Mouse (Mus musculus): ENCODE measurements at regions not wholly inside any gene's neighbourhood (a gene's known extent, or its start where the extent isn't known, plus 50 kb on each side); places are given as distances from the start of the nearest gene placed in this dataset.

GRCm38 (mm10) chr5:127129495-127129894 lies 112.1 kb upstream of the Tmem132c start:
- no peak for DNase-seq (ENCODE audit: low read depth)

GRCm38 (mm10) chr5:127134441-127134840 lies 107.2 kb upstream of the Tmem132c start:
- DNase-seq (ENCODE audit: low read depth): no peak

- no peak for DNase-seq (ENCODE audit: low read depth)
Measured at GRCm38 (mm10) chr5:127140651-127141050, 101.0 kb upstream of the Tmem132c start.

- DNase-seq (ENCODE audit: low read depth): peak; percentile 32
Measured at GRCm38 (mm10) chr5:127160292-127160691, 81.3 kb upstream of the Tmem132c start.

GRCm38 (mm10) chr5:127163376-127163775 lies 78.2 kb upstream of the Tmem132c start:
- DNase-seq (ENCODE audit: low read depth): no peak

- DNase-seq (ENCODE audit: low read depth): peak; percentile 1
Measured at GRCm38 (mm10) chr5:127189021-127189420, 52.6 kb upstream of the Tmem132c start.

Measured in NIH3T3 (cell line).